Mouse (Mus musculus) lung, adult 2 months (tissue): ENCODE data around the gene Wasf3.

Source experiments
- CTCF ChIP-seq: fragments of 200-500 bp; IDR thresholded peaks from 2 replicates; pipeline ENCODE4 v1.5.1; 2011; ENCODE audit warnings: mild to moderate bottlenecking, low read length, control low read depth; ENCODE audit not compliant: insufficient read depth
- POLR2A ChIP-seq: fragments of 200-500 bp; IDR thresholded peaks from 2 replicates; pipeline ENCODE4 v1.6.1; 2011; ENCODE audit warnings: low read depth, mild to moderate bottlenecking, control low read depth, low read length, borderline replicate concordance; ENCODE audit errors: extremely low read depth

- no peak for TF ChIP-seq POLR2A
- no peak for TF ChIP-seq CTCF
Measured at GRCm38 (mm10) chr5:146350784-146351183, 34.0 kb upstream of the Wasf3 start.
